Mouse (Mus musculus): ENCODE data around the gene Ptprz1. TPM values are rescaled to one million over a fixed set of nuclear protein-coding genes. Genes with fewer than 3 reads are reported as not detected.

The Ptprz1 gene
- 0.57 TPM for polyA plus RNA-seq (2015; fragmentation: Illumina TruSeq; extraction: RNeasy Lipid Tissue Mini Kit (QIAGEN cat#74804); ENCODE audit: insufficient read depth, low replicate concordance)

DNA sequence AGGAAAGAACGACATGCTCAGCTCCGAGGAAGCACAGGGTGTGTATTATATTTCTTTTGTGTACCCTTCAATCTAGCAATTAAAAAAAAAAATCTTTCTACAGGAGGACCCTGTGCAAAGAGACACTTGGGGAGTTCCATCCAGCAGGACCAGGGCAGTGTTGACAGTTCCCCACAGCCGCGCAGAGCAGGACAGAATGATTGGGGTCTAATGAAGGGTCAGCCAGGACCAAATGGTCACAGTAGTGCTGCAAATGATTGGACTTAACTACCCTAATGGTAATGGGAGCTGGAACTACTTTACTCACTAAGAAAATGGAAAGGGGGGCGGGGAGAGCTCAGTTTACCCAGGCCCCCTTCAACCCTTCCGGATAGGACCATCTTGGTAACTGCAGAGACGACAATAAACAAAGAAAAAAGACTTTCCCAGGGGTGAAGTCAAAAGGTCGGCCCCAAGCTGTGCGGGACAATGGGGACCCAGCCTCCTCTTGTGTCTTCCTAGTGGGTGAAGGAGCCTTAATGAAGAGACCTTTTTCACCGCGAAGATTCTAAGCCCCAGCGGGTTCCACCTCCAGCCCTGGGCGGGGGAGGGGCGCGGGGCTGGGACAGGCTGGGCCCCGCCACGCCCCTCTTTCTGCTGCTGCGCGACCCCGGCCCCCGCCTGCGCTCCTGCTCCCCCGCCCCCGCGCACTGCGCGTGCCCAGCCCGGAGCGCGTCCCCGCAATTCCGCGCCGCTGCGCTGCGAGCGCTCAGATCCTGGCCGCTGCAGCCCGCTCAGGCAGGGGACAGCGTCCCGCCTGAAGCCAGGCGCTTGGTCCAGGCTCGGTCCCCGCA, at the start of gene Ptprz1:
Gene Ptprz1 (plus strand): TSS at position 722 of the 833 bp plus-strand sequence.

